Mouse (Mus musculus) embryo, embryonic 10.5 days (tissue): Measurements from ENCODE around the gene Cdk5rap3.

ENCODE experiments used
- DNase-seq: peaks from one replicate; pipeline ENCODE4 v3.0.0-alpha.2; 2015; ENCODE audit warnings: low spot score

Gene Cdk5rap3

GRCm38 (mm10) chr11:96859635-96860034, 56.7 kb downstream of the Cdk5rap3 start:
- DNase-seq: no peak

- DNase-seq: no peak
Observed at GRCm38 (mm10) chr11:96857446-96857845, 58.9 kb downstream of the Cdk5rap3 start.
